Mouse (Mus musculus) brown adipose tissue, adult 24 weeks (tissue): ENCODE measurements around the gene Sap18b. TPM values are rescaled to one million over a fixed set of nuclear protein-coding genes. Genes with fewer than 3 reads are reported as not detected.

Experiments
- polyA plus RNA-seq: library from polyadenylated mRNA; stranded (reverse); fragments of >200 nt; gene quantifications from 2 replicates; pipeline ENCODE4 v1.2.4, GENCODE M21; 2012; ENCODE audit not compliant: missing spikeins, insufficient read depth, insufficient read length

Gene Sap18b
- polyA plus RNA-seq, 1 experiment, result 149 TPM

Other genes starting within 250 kb of the Sap18b start
- gene Prss54, start 249.0 kb upstream of the Sap18b start, polyA plus RNA-seq, result not detected in 2 replicates
- 1.3 and 2.0 TPM in 2 replicates for gene Gins3, start 191.9 kb upstream of the Sap18b start, polyA plus RNA-seq
- 0.46 and 1.5 TPM in 2 replicates for gene Ndrg4, start 148.4 kb upstream of the Sap18b start, polyA plus RNA-seq
- 7.8 and 11.6 TPM in 2 replicates for gene Setd6, start 109.5 kb upstream of the Sap18b start, polyA plus RNA-seq
- gene Cnot1, start 17.9 kb upstream of the Sap18b start, polyA plus RNA-seq, result 32.1 and 35.7 TPM in 2 replicates
- gene Slc38a7, start 28.2 kb downstream of the Sap18b start, polyA plus RNA-seq, result 3.3 and 3.7 TPM in 2 replicates
- gene Got2, start 63.2 kb downstream of the Sap18b start, polyA plus RNA-seq, result 17.1 and 21.0 TPM in 2 replicates